Mouse (Mus musculus) limb, embryonic 15.5 days (tissue): ENCODE results near the gene Ndc80. TPM values are rescaled to one million over a fixed set of nuclear protein-coding genes. Genes with fewer than 3 reads are reported as not detected.
A peak's percentile ranks its signal among the peaks of the same experiment; 100 is the strongest.
"Not testable (repeated sequence)": the region's sequence is repeated elsewhere in the genome, so short reads cannot be mapped to it uniquely, and the experiment has no call there.

Experiments used
- ATAC-seq: fragments of 200-750 bp; cut with Nextera tagmentation; 2 replicates; pipeline ENCODE4 v1.8.0; 2017; ENCODE audit warnings: low read depth, moderate TSS enrichment; ENCODE audit not compliant: insufficient number of reproducible peaks, low FRiP score, low TSS enrichment
- H3K27ac ChIP-seq: fragments of 300-500 bp; sonication (generic); 2 replicates; pipeline ENCODE4 v1.5.1; 2015; ENCODE audit warnings: moderate library complexity, mild to moderate bottlenecking, inconsistent platforms
- H3K27me3 ChIP-seq: fragments of 300-500 bp; sonication (generic); 2 replicates; pipeline ENCODE4 v1.6.1; 2015; ENCODE audit warnings: inconsistent platforms
- H3K36me3 ChIP-seq: fragments of 300-500 bp; sonication (generic); 2 replicates; pipeline ENCODE4 v1.6.1; 2015; ENCODE audit warnings: inconsistent platforms
- H3K4me1 ChIP-seq: fragments of 300-500 bp; sonication (generic); 2 replicates; pipeline ENCODE4 v1.6.1; 2015; ENCODE audit warnings: inconsistent platforms
- H3K4me2 ChIP-seq: fragments of 300-500 bp; sonication (generic); 2 replicates; pipeline ENCODE4 v1.6.1; 2015; ENCODE audit warnings: mild to moderate bottlenecking, inconsistent platforms
- H3K4me3 ChIP-seq: fragments of 300-500 bp; sonication (generic); 2 replicates; pipeline ENCODE4 v1.5.1; 2015; ENCODE audit warnings: mild to moderate bottlenecking, inconsistent platforms
- H3K9ac ChIP-seq: fragments of 300-500 bp; sonication (generic); 2 replicates; pipeline ENCODE4 v1.6.1; 2015; ENCODE audit warnings: inconsistent platforms
- H3K9me3 ChIP-seq: fragments of 300-500 bp; sonication (generic); 2 replicates; pipeline ENCODE4 v1.6.1; 2016; ENCODE audit warnings: inconsistent platforms
- WGBS: fragments of 180-500 bp; shearing (Covaris S2); methylation state at CpG from one replicate; pipeline ENCODE4 v1.1.7; 2015; 5-methylcytosine and 5-hydroxymethylcytosine counted together
- polyA plus RNA-seq: library from polyadenylated mRNA; unstranded; fragments of >200 nt; fragmentation: Nextera tagmentation; extraction: Ambion mirVana; gene quantifications from 2 replicates; pipeline ENCODE4 v1.2.1, GENCODE M21; 2015

Gene Ndc80
- polyA plus RNA-seq, result 36.7 and 38.8 TPM in 2 replicates

GRCm38 (mm10) chr17:71526711-71527564 lies at the start of gene Ndc80:
Gene Ndc80, minus strand, starts transcription at chr17:71526857.
- Histone ChIP-seq H3K9me3 (no peaks in the 10 kb centered on the region), H3K9ac (peak within 1 kb of the TSS; percentile 58), H3K4me3 (peak within 1 kb of the TSS; percentile 69), H3K27me3 (no peaks in the 10 kb centered on the region), H3K36me3 (no peaks in the 10 kb centered on the region), H3K27ac (peak within 1 kb of the TSS; percentile 96), H3K4me1 (peaks cover 17% of the 10 kb centered on the region), H3K4me2 (peak within 1 kb of the TSS; percentile 84)
- ATAC-seq, result peak; percentile 95
- under 1% methylated on average over 66 of the region's 66 CpGs for WGBS

GRCm38 (mm10) chr17:71561631-71562030 lies 35.0 kb upstream of the Ndc80 start:
- H3K27ac ChIP-seq, result no peak overlapping the region
- no peaks in the 10 kb centered on the region for H3K4me1 ChIP-seq
- no peak overlapping the region for H3K4me2 ChIP-seq
- H3K4me3 ChIP-seq, result no peak overlapping the region
- H3K9me3 ChIP-seq, result no peaks in the 10 kb centered on the region
- no peaks in the 10 kb centered on the region for H3K27me3 ChIP-seq
- ATAC-seq, result no peak
- H3K9ac ChIP-seq, result no peak overlapping the region
- no peaks in the 10 kb centered on the region for H3K36me3 ChIP-seq

- Histone ChIP-seq H3K9ac (no peak overlapping the region), H3K4me1 (peaks cover 11% of the 10 kb centered on the region), H3K4me2 (peak overlapping the region; percentile 99), H3K36me3 (no peaks in the 10 kb centered on the region), H3K4me3 (peak overlapping the region; percentile 79; the same call in 1 of the 2 replicates), H3K9me3 (no peaks in the 10 kb centered on the region), H3K27me3 (peaks cover 6% of the 10 kb centered on the region; the same call in 1 of the 2 replicates), H3K27ac (no peak overlapping the region)
- 10% methylated on average over 11 of the region's 11 CpGs for WGBS
- no peak for ATAC-seq
Measured at GRCm38 (mm10) chr17:71552901-71553300, 26.2 kb upstream of the Ndc80 start.

- peak; percentile 94 for ATAC-seq
- H3K27ac ChIP-seq, result peak within 1 kb of the TSS; percentile 35
Measured at GRCm38 (mm10) chr17:71551757-71552451, 25.2 kb upstream of the Ndc80 start, which contains the start of gene Spdya. Gene Spdya, plus strand, starts transcription at chr17:71552061.

GRCm38 (mm10) chr17:71551350-71551749 lies 24.7 kb upstream of the Ndc80 start:
- H3K4me2 ChIP-seq, result peak overlapping the region; percentile 99
- H3K9ac ChIP-seq, result peak overlapping the region; percentile 45; the same call in 1 of the 2 replicates
- H3K4me1 ChIP-seq, result peaks cover 11% of the 10 kb centered on the region
- H3K36me3 ChIP-seq, result no peaks in the 10 kb centered on the region
- H3K4me3 ChIP-seq, result peak overlapping the region; percentile 79
- H3K27me3 ChIP-seq, result peaks cover 6% of the 10 kb centered on the region; the same call in 1 of the 2 replicates
- H3K27ac ChIP-seq, result no peak overlapping the region
- 9% methylated on average over 6 of the region's 6 CpGs for WGBS
- no peaks in the 10 kb centered on the region for H3K9me3 ChIP-seq
- ATAC-seq, result no peak

More at GRCm38 (mm10) chr17:71551757-71552451, 25.2 kb upstream of the Ndc80 start, which contains the start of gene Spdya:
- WGBS, result under 1% methylated on average over 75 of the region's 78 CpGs
- Histone ChIP-seq H3K27me3 (peaks cover 6% of the 10 kb centered on the region; the same call in 1 of the 2 replicates), H3K4me2 (peak within 1 kb of the TSS; percentile 99), H3K36me3 (no peaks in the 10 kb centered on the region), H3K9ac (peak within 1 kb of the TSS; percentile 61), H3K4me1 (peaks cover 11% of the 10 kb centered on the region), H3K9me3 (no peaks in the 10 kb centered on the region), H3K4me3 (peak within 1 kb of the TSS; percentile 79)

GRCm38 (mm10) chr17:71548586-71548985 lies 21.9 kb upstream of the Ndc80 start:
- ATAC-seq, result no peak

GRCm38 (mm10) chr17:71537164-71537563 lies 10.5 kb upstream of the Ndc80 start:
- Histone ChIP-seq H3K27ac (no peak overlapping the region), H3K27me3 (no peaks in the 10 kb centered on the region), H3K9ac (no peak overlapping the region), H3K4me3 (no peak overlapping the region), H3K36me3 (no peaks in the 10 kb centered on the region), H3K9me3 (no peaks in the 10 kb centered on the region), H3K4me2 (no peak overlapping the region), H3K4me1 (no peaks in the 10 kb centered on the region)
- no peak for ATAC-seq
- WGBS, result 76% methylated on average over 3 of the region's 3 CpGs

More at GRCm38 (mm10) chr17:71548586-71548985, 21.9 kb upstream of the Ndc80 start:
- Histone ChIP-seq H3K9me3 (no peaks in the 10 kb centered on the region), H3K27ac (no peak overlapping the region), H3K27me3 (peaks cover 6% of the 10 kb centered on the region; the same call in 1 of the 2 replicates), H3K36me3 (no peaks in the 10 kb centered on the region), H3K4me3 (no peak overlapping the region), H3K4me2 (no peak overlapping the region), H3K9ac (no peak overlapping the region), H3K4me1 (peaks cover 11% of the 10 kb centered on the region)
- WGBS, result 0% methylated on average over 1 of the region's 1 CpGs

- H3K4me1 ChIP-seq, ATAC-seq, H3K4me3 ChIP-seq, H3K36me3 ChIP-seq, H3K27ac ChIP-seq, H3K9me3 ChIP-seq, H3K4me2 ChIP-seq, H3K9ac ChIP-seq, H3K27me3 ChIP-seq: not testable (repeated sequence)
- 81% methylated on average over 1 of the region's 1 CpGs for WGBS
Measured at GRCm38 (mm10) chr17:71535595-71535994, 8.9 kb upstream of the Ndc80 start.

- H3K27ac ChIP-seq, result no peak overlapping the region
- no peaks in the 10 kb centered on the region for H3K27me3 ChIP-seq
- ATAC-seq, result no peak
Measured at GRCm38 (mm10) chr17:71528042-71528441, 1.4 kb upstream of the Ndc80 start.

GRCm38 (mm10) chr17:71526302-71526708 lies 352 bp downstream of the Ndc80 start:
- no peaks in the 10 kb centered on the region for H3K9me3 ChIP-seq
- no peaks in the 10 kb centered on the region for H3K27me3 ChIP-seq
- WGBS, result under 1% methylated on average over 13 of the region's 13 CpGs
- peak overlapping the region; percentile 84 for H3K4me2 ChIP-seq
- peaks cover 17% of the 10 kb centered on the region for H3K4me1 ChIP-seq
- H3K4me3 ChIP-seq, result peak overlapping the region; percentile 69
- 0 out of 2 replicates have a peak, but pooled peaks have one; percentile 30 for ATAC-seq
- peak overlapping the region; percentile 58 for H3K9ac ChIP-seq
- peak overlapping the region; percentile 96 for H3K27ac ChIP-seq
- no peaks in the 10 kb centered on the region for H3K36me3 ChIP-seq

More at GRCm38 (mm10) chr17:71528042-71528441, 1.4 kb upstream of the Ndc80 start:
- H3K9me3 ChIP-seq, result no peaks in the 10 kb centered on the region
- H3K4me2 ChIP-seq, result no peak overlapping the region
- no peak overlapping the region for H3K9ac ChIP-seq
- no peak overlapping the region for H3K4me3 ChIP-seq
- no peaks in the 10 kb centered on the region for H3K36me3 ChIP-seq
- peaks cover 17% of the 10 kb centered on the region for H3K4me1 ChIP-seq

GRCm38 (mm10) chr17:71510297-71510696 lies 16.4 kb downstream of the Ndc80 start:
- H3K9me3 ChIP-seq, result no peaks in the 10 kb centered on the region
- 95% methylated on average over 11 of the region's 11 CpGs for WGBS
- ATAC-seq, result no peak
- no peak overlapping the region for H3K9ac ChIP-seq
- no peaks in the 10 kb centered on the region for H3K4me1 ChIP-seq
- H3K36me3 ChIP-seq, result peaks cover 75% of the 10 kb centered on the region
- H3K27me3 ChIP-seq, result no peaks in the 10 kb centered on the region
- H3K27ac ChIP-seq, result no peak overlapping the region
- no peak overlapping the region for H3K4me3 ChIP-seq
- H3K4me2 ChIP-seq, result no peak overlapping the region
